Mouse (Mus musculus): Measurements from ENCODE around the gene Ndufab1. TPM values are rescaled to one million over a fixed set of nuclear protein-coding genes. Genes with fewer than 3 reads are reported as not detected.

The Ndufab1 gene
- 46.9 TPM for polyA plus RNA-seq (2015; fragmentation: Illumina TruSeq; extraction: RNeasy Lipid Tissue Mini Kit (QIAGEN cat#74804); ENCODE audit: insufficient read depth, low read depth, low replicate concordance)

GRCm38 (mm10) chr7:122101747-122102244 lies at the start of gene Ndufab1:
TSS of gene Ndufab1 (minus strand) at chr7:122101886.

GRCm38 (mm10) chr7:122132497-122133337 lies 31.0 kb upstream of the Ndufab1 start, which contains the start of the genes Palb2 and Dctn5:
TSS of gene Palb2 (minus strand) at chr7:122132985.
TSS of gene Dctn5 (plus strand) at chr7:122133041.

GRCm38 (mm10) chr7:122066945-122067516 lies 34.7 kb downstream of the Ndufab1 start, which contains the start of the genes Ubfd1 and Ears2:
TSS of gene Ubfd1 (plus strand) at chr7:122067175.
TSS of gene Ears2 (minus strand) at chr7:122067263.

Other genes starting within 250 kb of the Ndufab1 start
- 6.2 TPM for gene Scnn1b, start 236.8 kb downstream of the Ndufab1 start, polyA plus RNA-seq (2015; fragmentation: Illumina TruSeq; extraction: RNeasy Lipid Tissue Mini Kit (QIAGEN cat#74804); ENCODE audit: insufficient read depth, low read depth, low replicate concordance)
- gene Cog7, start 120.2 kb downstream of the Ndufab1 start, polyA plus RNA-seq (2015; fragmentation: Illumina TruSeq; extraction: RNeasy Lipid Tissue Mini Kit (QIAGEN cat#74804); ENCODE audit: insufficient read depth, low read depth, low replicate concordance), result 4.7 TPM
- 11.6 TPM for gene Gga2, start 80.7 kb downstream of the Ndufab1 start, polyA plus RNA-seq (2015; fragmentation: Illumina TruSeq; extraction: RNeasy Lipid Tissue Mini Kit (QIAGEN cat#74804); ENCODE audit: insufficient read depth, low read depth, low replicate concordance)
- gene Ubfd1, start 34.7 kb downstream of the Ndufab1 start, polyA plus RNA-seq (2015; fragmentation: Illumina TruSeq; extraction: RNeasy Lipid Tissue Mini Kit (QIAGEN cat#74804); ENCODE audit: insufficient read depth, low read depth, low replicate concordance), result 6.2 TPM
- 3.0 TPM for gene Ears2, start 34.6 kb downstream of the Ndufab1 start, polyA plus RNA-seq (2015; fragmentation: Illumina TruSeq; extraction: RNeasy Lipid Tissue Mini Kit (QIAGEN cat#74804); ENCODE audit: insufficient read depth, low read depth, low replicate concordance)
- gene Palb2, start 31.1 kb upstream of the Ndufab1 start, polyA plus RNA-seq (2015; fragmentation: Illumina TruSeq; extraction: RNeasy Lipid Tissue Mini Kit (QIAGEN cat#74804); ENCODE audit: insufficient read depth, low read depth, low replicate concordance), result not detected
- 29.8 TPM for gene Dctn5, start 31.2 kb upstream of the Ndufab1 start, polyA plus RNA-seq (2015; fragmentation: Illumina TruSeq; extraction: RNeasy Lipid Tissue Mini Kit (QIAGEN cat#74804); ENCODE audit: insufficient read depth, low read depth, low replicate concordance)
- gene Plk1, start 57.6 kb upstream of the Ndufab1 start, polyA plus RNA-seq (2015; fragmentation: Illumina TruSeq; extraction: RNeasy Lipid Tissue Mini Kit (QIAGEN cat#74804); ENCODE audit: insufficient read depth, low read depth, low replicate concordance), result not detected
- not detected for gene Ern2, start 84.3 kb upstream of the Ndufab1 start, polyA plus RNA-seq (2015; fragmentation: Illumina TruSeq; extraction: RNeasy Lipid Tissue Mini Kit (QIAGEN cat#74804); ENCODE audit: insufficient read depth, low read depth, low replicate concordance)
- 5.2 TPM for gene Chp2, start 117.6 kb upstream of the Ndufab1 start, polyA plus RNA-seq (2015; fragmentation: Illumina TruSeq; extraction: RNeasy Lipid Tissue Mini Kit (QIAGEN cat#74804); ENCODE audit: insufficient read depth, low read depth, low replicate concordance)
- 3.1 TPM for gene Prkcb, start 186.9 kb upstream of the Ndufab1 start, polyA plus RNA-seq (2015; fragmentation: Illumina TruSeq; extraction: RNeasy Lipid Tissue Mini Kit (QIAGEN cat#74804); ENCODE audit: insufficient read depth, low read depth, low replicate concordance)

All from pancreas, adult 10 weeks (tissue).